Mouse (Mus musculus): ENCODE measurements around the gene Uqcc1.
"Not testable (repeated sequence)": the region's sequence is repeated elsewhere in the genome, so short reads cannot be mapped to it uniquely, and the experiment has no call there.

Uqcc1 gene

DNA sequence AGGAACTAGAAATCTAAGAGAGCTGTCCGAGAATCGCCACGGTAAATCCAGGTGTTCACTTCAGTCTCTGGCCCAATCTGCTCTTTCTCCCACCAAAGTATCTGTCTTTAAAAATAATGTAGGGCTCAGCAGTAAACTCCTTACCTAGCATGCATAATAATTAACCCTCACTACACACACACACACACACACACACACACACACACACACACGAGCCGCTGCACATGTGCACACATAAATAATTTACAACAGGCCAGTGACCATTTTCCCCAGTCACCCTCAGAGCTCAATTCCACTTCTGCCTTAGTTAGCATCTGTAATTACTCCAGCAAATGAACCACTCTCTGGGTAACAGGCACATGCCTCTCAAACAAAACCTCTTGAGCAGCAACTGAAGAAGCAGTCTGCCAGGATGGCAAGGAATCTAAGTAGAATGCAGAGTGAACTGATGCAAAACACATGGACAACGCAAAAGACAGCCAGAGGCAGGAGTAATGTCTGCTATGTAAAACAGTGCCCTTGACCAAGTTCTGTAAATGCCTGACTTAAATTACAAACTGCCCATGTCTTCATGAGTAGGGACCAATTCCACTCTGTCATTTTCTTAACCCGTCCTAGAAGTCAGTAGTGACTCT, 1.3 kb downstream of the Uqcc1 start:
- DNase-seq: no peak

DNA sequence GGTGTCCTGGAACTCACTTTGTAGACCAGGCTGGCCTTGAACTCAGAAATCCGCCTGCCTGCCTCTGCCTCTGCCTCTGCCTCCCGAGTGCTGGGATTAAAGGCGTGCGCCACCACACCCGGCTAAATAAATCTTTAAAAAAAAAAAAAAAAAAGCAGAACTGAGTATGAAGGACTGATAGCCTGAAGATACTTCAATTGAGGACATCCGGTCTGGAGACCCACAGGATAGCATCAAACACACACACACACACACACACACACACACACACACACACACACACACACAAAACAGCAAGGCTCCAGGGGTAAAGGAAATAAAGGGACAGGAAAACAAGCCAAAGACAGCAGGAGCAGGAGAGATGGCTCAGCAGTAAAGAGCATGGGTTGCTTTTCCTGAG, 4.9 kb downstream of the Uqcc1 start:
- DNase-seq: not testable (repeated sequence)

- no peak for DNase-seq
Measured at GRCm38 (mm10) chr2:155923143-155923542, 7.0 kb downstream of the Uqcc1 start.

GRCm38 (mm10) chr2:155914684-155915083, 15.4 kb downstream of the Uqcc1 start:
- DNase-seq: no peak

- peak; percentile 44 to 55 for DNase-seq
Measured at GRCm38 (mm10) chr2:155903632-155904008, 26.5 kb downstream of the Uqcc1 start.

GRCm38 (mm10) chr2:155902989-155903631, 27.0 kb downstream of the Uqcc1 start:
- peak; percentile 79 to 85 for DNase-seq

GRCm38 (mm10) chr2:155895046-155895735, 34.9 kb downstream of the Uqcc1 start:
- DNase-seq: no peak

GRCm38 (mm10) chr2:155894307-155895045, 35.6 kb downstream of the Uqcc1 start:
- DNase-seq: no peak

DNA sequence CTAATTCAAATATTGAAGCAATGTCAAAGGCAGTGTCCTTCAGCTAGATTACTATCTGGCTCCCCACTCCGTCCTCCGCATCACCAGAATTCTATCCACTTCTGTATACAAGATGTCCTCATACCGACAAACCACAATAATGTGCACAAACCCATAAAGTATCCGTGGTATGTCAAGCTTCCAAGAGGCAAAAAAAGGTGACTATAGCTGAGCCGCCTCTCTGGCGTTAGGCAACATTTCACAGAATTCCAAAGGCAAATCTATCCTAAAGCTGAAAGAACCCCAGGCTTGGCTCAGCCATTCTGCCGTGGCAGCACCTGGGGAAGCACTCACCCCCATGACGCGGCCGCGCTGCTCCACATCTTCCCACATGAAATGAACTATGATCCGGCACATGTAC, 43.3 kb downstream of the Uqcc1 start:
- no peak for DNase-seq

- no peak for DNase-seq
Measured at GRCm38 (mm10) chr2:155885271-155885697, 44.8 kb downstream of the Uqcc1 start.

- no peak for DNase-seq
Measured at GRCm38 (mm10) chr2:155882087-155882486, 48.0 kb downstream of the Uqcc1 start.

DNA sequence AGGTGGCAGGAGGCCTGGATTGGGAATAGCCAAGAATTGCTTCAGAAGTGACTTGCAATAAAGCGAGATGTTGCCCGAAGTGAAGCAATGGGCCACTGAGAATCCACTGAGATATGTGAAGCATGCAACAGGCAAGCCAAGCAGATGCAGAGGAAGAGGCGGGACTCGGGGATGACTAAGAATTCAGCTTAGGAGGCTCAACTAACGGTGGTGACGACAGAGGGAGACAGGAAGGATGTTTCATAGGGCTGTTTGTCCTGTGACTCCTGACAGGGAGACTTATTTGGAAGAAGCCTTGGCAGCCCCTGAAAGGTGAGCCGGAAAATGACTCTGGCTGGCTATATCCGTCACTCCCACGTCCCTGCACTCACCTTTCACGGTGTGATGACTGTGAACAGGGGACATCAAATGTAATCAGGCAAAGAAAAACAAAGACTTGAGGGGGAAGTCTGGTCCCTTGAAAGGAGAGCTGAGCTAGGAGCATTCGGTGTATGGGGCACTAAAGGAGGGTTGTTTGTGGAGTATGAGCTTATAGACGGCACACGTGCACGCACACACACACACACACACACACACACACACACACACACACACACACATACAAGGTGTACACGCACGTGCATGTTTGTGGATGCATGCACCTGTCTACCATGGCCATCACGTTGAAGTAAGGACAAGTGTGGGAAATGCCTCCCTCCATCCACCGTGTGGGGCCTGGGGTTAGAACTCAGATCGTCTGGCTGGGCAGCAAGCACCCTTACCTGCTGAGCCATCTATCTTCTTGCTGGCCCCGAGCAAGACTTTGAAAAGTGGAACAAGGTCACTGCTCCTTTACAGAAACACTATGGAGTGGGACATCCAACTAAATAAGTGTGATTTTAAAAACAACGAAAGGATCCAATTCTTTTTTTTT, 50.9 kb downstream of the Uqcc1 start:
- no peak for DNase-seq

GRCm38 (mm10) chr2:155873636-155874035, 56.5 kb downstream of the Uqcc1 start:
- no peak for DNase-seq

- no peak for DNase-seq
Measured at GRCm38 (mm10) chr2:155872930-155873507, 57.1 kb downstream of the Uqcc1 start.

DNA sequence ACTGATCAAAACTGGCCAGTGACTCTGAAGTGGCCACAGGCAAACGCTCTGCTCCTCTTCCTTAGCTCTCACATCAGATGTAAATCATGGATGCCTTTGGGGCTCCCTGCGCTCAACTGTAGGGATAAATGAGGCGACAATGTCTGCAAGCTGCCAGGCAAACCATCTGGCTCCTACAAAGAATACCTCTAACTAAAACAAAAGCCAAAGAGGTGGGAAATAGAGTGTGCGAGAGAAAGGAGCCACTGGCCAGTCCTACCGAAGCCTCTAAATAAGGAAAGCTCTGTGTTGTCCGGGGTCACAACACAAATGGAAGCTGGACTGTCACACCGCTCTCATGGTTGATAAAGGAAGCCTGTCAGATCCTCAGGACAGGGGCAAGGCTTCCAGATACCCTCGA, 57.6 kb downstream of the Uqcc1 start:
- peak in 1 of 2 experiments; percentile 32 for DNase-seq

GRCm38 (mm10) chr2:155869772-155870171, 60.3 kb downstream of the Uqcc1 start:
- DNase-seq: no peak

- DNase-seq: no peak
Measured at GRCm38 (mm10) chr2:155868320-155868719, 61.8 kb downstream of the Uqcc1 start.

GRCm38 (mm10) chr2:155863301-155863867, 66.7 kb downstream of the Uqcc1 start:
- no peak for DNase-seq

GRCm38 (mm10) chr2:155862573-155863300, 67.4 kb downstream of the Uqcc1 start:
- peak in 1 of 2 experiments; percentile 28 for DNase-seq

DNA sequence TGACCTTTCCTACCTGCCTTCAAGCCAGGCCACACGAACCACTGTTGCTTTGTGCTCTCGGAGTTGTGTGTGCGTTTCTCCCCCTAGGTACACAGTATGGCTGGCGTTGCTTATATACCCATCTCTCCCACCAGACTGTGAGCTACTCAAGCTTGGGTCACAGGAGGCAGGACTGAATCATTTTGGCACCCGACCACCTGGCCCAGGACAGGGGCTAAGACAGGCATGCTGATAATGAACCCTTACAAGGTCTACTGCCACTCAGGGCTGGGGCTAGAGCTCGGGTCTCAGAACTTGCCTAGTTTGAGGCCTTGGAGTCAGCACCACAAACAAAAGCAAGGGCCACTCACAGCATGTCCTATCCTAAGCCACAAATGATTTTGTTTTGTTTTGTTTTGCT, 68.5 kb downstream of the Uqcc1 start:
- DNase-seq: no peak

DNA sequence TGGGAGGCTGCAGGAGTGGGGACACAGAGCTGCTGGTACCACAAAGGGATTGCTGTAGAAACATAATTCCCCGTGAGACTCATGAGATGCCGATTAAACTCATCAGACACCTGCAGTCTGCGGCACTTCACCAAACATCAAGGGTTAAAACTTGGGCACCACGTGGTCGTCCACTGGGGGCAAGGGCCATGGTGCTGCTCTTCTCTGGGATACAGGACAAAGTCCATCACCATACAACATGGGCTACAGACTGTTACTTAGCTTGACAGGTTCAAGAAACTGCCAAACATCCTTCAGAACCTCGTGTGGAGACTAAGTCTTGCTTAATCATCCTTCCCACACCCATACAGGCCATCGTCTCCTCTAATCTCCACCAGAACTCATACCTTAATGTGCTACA, 70.0 kb downstream of the Uqcc1 start:
- no peak for DNase-seq

Measured in cerebellum, postnatal 14 days (tissue).